Mouse (Mus musculus): ENCODE data around the gene Serpina11. TPM values are rescaled to one million over a fixed set of nuclear protein-coding genes. Genes with fewer than 3 reads are reported as not detected.

The Serpina11 gene
- polyA plus RNA-seq, 1 experiment from 2014 or later = 2.7 TPM

GRCm38 (mm10) chr12:104000594-104000993 is 10.8 kb upstream of the Serpina11 start:
- Histone ChIP-seq H3K27me3 (replicated peaks; ENCODE audit: control insufficient read depth, insufficient read depth, low read length) (no peaks in the 10 kb centered on the region), H3K36me3 (ENCODE audit: control insufficient read depth, insufficient read depth, low read length) (no peaks in the 10 kb centered on the region), H3K4me1 (replicated peaks; ENCODE audit: control insufficient read depth, insufficient read depth, low read length) (no peaks in the 10 kb centered on the region), H3K9me3 (ENCODE audit: control insufficient read depth, low read length) (peaks cover 3% of the 10 kb centered on the region; the same call in 1 of the 2 replicates), H3K4me3 (ENCODE audit: low read depth, low read length) (no peak overlapping the region), H3K27ac (ENCODE audit: low read depth, low read length) (no peak overlapping the region), H3K4me2 (no peak overlapping the region), H3K9ac (ENCODE audit: low read depth, low read length) (no peak overlapping the region)
- DNase-seq (ENCODE audit: low spot score) (no peak), ATAC-seq (replicated peaks; ENCODE audit: low FRiP score) (no peak)
- 83% methylated on average over 3 of the region's 3 CpGs for WGBS

- H3K27me3 ChIP-seq (replicated peaks; ENCODE audit: control insufficient read depth, insufficient read depth, low read length) = no peaks in the 10 kb centered on the region
- no peaks in the 10 kb centered on the region for H3K4me1 ChIP-seq (replicated peaks; ENCODE audit: control insufficient read depth, insufficient read depth, low read length)
- no peak overlapping the region for H3K4me2 ChIP-seq
- no peak overlapping the region for H3K4me3 ChIP-seq (ENCODE audit: low read depth, low read length)
- no peak overlapping the region for H3K27ac ChIP-seq (ENCODE audit: low read depth, low read length)
- WGBS = 87% methylated on average over 8 of the region's 8 CpGs
- H3K9ac ChIP-seq (ENCODE audit: low read depth, low read length) = no peak overlapping the region
- DNase-seq (ENCODE audit: low spot score) (no peak), ATAC-seq (replicated peaks; ENCODE audit: low FRiP score) (no peak)
- no peaks in the 10 kb centered on the region for H3K36me3 ChIP-seq (ENCODE audit: control insufficient read depth, insufficient read depth, low read length)
- peaks cover 2% of the 10 kb centered on the region; the same call in 1 of the 2 replicates for H3K9me3 ChIP-seq (ENCODE audit: control insufficient read depth, low read length)
Measured at GRCm38 (mm10) chr12:103999611-104000010, 9.9 kb upstream of the Serpina11 start.

- 63% methylated on average over 2 of the region's 2 CpGs for WGBS
- H3K36me3 ChIP-seq (ENCODE audit: control insufficient read depth, insufficient read depth, low read length) = no peaks in the 10 kb centered on the region
- no peak overlapping the region for H3K27ac ChIP-seq (ENCODE audit: low read depth, low read length)
- H3K27me3 ChIP-seq (replicated peaks; ENCODE audit: control insufficient read depth, insufficient read depth, low read length) = no peaks in the 10 kb centered on the region
- H3K4me1 ChIP-seq (replicated peaks; ENCODE audit: control insufficient read depth, insufficient read depth, low read length) = no peaks in the 10 kb centered on the region
- H3K9me3 ChIP-seq (ENCODE audit: control insufficient read depth, low read length) = no peaks in the 10 kb centered on the region
- no peak for DNase-seq (ENCODE audit: low spot score)
- H3K9ac ChIP-seq (ENCODE audit: low read depth, low read length) = no peak overlapping the region
- H3K4me3 ChIP-seq (ENCODE audit: low read depth, low read length) = no peak overlapping the region
- no peak overlapping the region for H3K4me2 ChIP-seq
- no peak for ATAC-seq (replicated peaks; ENCODE audit: low FRiP score)
Measured at GRCm38 (mm10) chr12:103996513-103996912, 6.8 kb upstream of the Serpina11 start.

GRCm38 (mm10) chr12:103995292-103996072 is 5.7 kb upstream of the Serpina11 start:
- Histone ChIP-seq H3K27ac (ENCODE audit: low read depth, low read length) (no peak overlapping the region), H3K27me3 (replicated peaks; ENCODE audit: control insufficient read depth, insufficient read depth, low read length) (no peaks in the 10 kb centered on the region), H3K4me1 (replicated peaks; ENCODE audit: control insufficient read depth, insufficient read depth, low read length) (no peaks in the 10 kb centered on the region), H3K4me3 (ENCODE audit: low read depth, low read length) (no peak overlapping the region), H3K9ac (ENCODE audit: low read depth, low read length) (no peak overlapping the region), H3K36me3 (ENCODE audit: control insufficient read depth, insufficient read depth, low read length) (no peaks in the 10 kb centered on the region), H3K9me3 (ENCODE audit: control insufficient read depth, low read length) (no peaks in the 10 kb centered on the region), H3K4me2 (no peak overlapping the region)
- ATAC-seq (replicated peaks; ENCODE audit: low FRiP score) (no peak), DNase-seq (ENCODE audit: low spot score) (no peak)
- WGBS = 40% methylated on average over 5 of the region's 5 CpGs

GRCm38 (mm10) chr12:103992945-103993344 is 3.2 kb upstream of the Serpina11 start:
- Histone ChIP-seq H3K9ac (ENCODE audit: low read depth, low read length) (no peak overlapping the region), H3K9me3 (ENCODE audit: control insufficient read depth, low read length) (no peaks in the 10 kb centered on the region), H3K4me2 (no peak overlapping the region), H3K4me1 (replicated peaks; ENCODE audit: control insufficient read depth, insufficient read depth, low read length) (no peaks in the 10 kb centered on the region), H3K27ac (ENCODE audit: low read depth, low read length) (no peak overlapping the region), H3K36me3 (ENCODE audit: control insufficient read depth, insufficient read depth, low read length) (no peaks in the 10 kb centered on the region), H3K27me3 (replicated peaks; ENCODE audit: control insufficient read depth, insufficient read depth, low read length) (no peaks in the 10 kb centered on the region), H3K4me3 (ENCODE audit: low read depth, low read length) (no peak overlapping the region)
- DNase-seq (ENCODE audit: low spot score) (no peak), ATAC-seq (replicated peaks; ENCODE audit: low FRiP score) (no peak)
- WGBS = 64% methylated on average over 7 of the region's 7 CpGs

- no peaks in the 10 kb centered on the region for H3K36me3 ChIP-seq (ENCODE audit: control insufficient read depth, insufficient read depth, low read length)
Measured at GRCm38 (mm10) chr12:103989514-103989767, 316 bp downstream of the Serpina11 start.

GRCm38 (mm10) chr12:103988754-103989513 is 823 bp downstream of the Serpina11 start:
- ATAC-seq (replicated peaks; ENCODE audit: low FRiP score) = peak; percentile 57

More at GRCm38 (mm10) chr12:103989514-103989767, 316 bp downstream of the Serpina11 start:
- ATAC-seq (replicated peaks; ENCODE audit: low FRiP score) (no peak), DNase-seq (ENCODE audit: low spot score) (no peak)
- Histone ChIP-seq H3K4me2 (no peak overlapping the region), H3K9me3 (ENCODE audit: control insufficient read depth, low read length) (no peaks in the 10 kb centered on the region), H3K4me1 (replicated peaks; ENCODE audit: control insufficient read depth, insufficient read depth, low read length) (no peaks in the 10 kb centered on the region), H3K4me3 (ENCODE audit: low read depth, low read length) (no peak overlapping the region), H3K27ac (ENCODE audit: low read depth, low read length) (peak overlapping the region; percentile 30), H3K9ac (ENCODE audit: low read depth, low read length) (no peak overlapping the region), H3K27me3 (replicated peaks; ENCODE audit: control insufficient read depth, insufficient read depth, low read length) (no peaks in the 10 kb centered on the region)
- 67% methylated on average over 2 of the region's 2 CpGs for WGBS

GRCm38 (mm10) chr12:103985868-103986267 is 3.9 kb downstream of the Serpina11 start:
- Histone ChIP-seq H3K27ac (ENCODE audit: low read depth, low read length) (no peak overlapping the region), H3K4me3 (ENCODE audit: low read depth, low read length) (no peak overlapping the region), H3K9ac (ENCODE audit: low read depth, low read length) (no peak overlapping the region), H3K36me3 (ENCODE audit: control insufficient read depth, insufficient read depth, low read length) (no peaks in the 10 kb centered on the region), H3K9me3 (ENCODE audit: control insufficient read depth, low read length) (no peaks in the 10 kb centered on the region), H3K4me2 (no peak overlapping the region), H3K27me3 (replicated peaks; ENCODE audit: control insufficient read depth, insufficient read depth, low read length) (no peaks in the 10 kb centered on the region), H3K4me1 (replicated peaks; ENCODE audit: control insufficient read depth, insufficient read depth, low read length) (no peaks in the 10 kb centered on the region)
- DNase-seq (ENCODE audit: low spot score) (no peak), ATAC-seq (replicated peaks; ENCODE audit: low FRiP score) (no peak)
- 64% methylated on average over 5 of the region's 5 CpGs for WGBS

More at GRCm38 (mm10) chr12:103988754-103989513, 823 bp downstream of the Serpina11 start:
- H3K27me3 ChIP-seq (replicated peaks; ENCODE audit: control insufficient read depth, insufficient read depth, low read length) = no peaks in the 10 kb centered on the region
- no peak overlapping the region for H3K9ac ChIP-seq (ENCODE audit: low read depth, low read length)
- H3K4me2 ChIP-seq = no peak overlapping the region
- H3K27ac ChIP-seq (ENCODE audit: low read depth, low read length) = peak overlapping the region; percentile 38
- peak; percentile 35 for DNase-seq (ENCODE audit: low spot score)
- H3K4me3 ChIP-seq (ENCODE audit: low read depth, low read length) = no peak overlapping the region
- 38% methylated on average over 14 of the region's 14 CpGs for WGBS
- no peaks in the 10 kb centered on the region for H3K9me3 ChIP-seq (ENCODE audit: control insufficient read depth, low read length)
- no peaks in the 10 kb centered on the region for H3K4me1 ChIP-seq (replicated peaks; ENCODE audit: control insufficient read depth, insufficient read depth, low read length)
- H3K36me3 ChIP-seq (ENCODE audit: control insufficient read depth, insufficient read depth, low read length) = no peaks in the 10 kb centered on the region

GRCm38 (mm10) chr12:103984935-103985334 is 4.8 kb downstream of the Serpina11 start:
- DNase-seq (ENCODE audit: low spot score) = no peak
- H3K4me3 ChIP-seq (ENCODE audit: low read depth, low read length) = no peak overlapping the region

More at GRCm38 (mm10) chr12:103984935-103985334, 4.8 kb downstream of the Serpina11 start:
- no peaks in the 10 kb centered on the region for H3K4me1 ChIP-seq (replicated peaks; ENCODE audit: control insufficient read depth, insufficient read depth, low read length)
- no peaks in the 10 kb centered on the region for H3K9me3 ChIP-seq (ENCODE audit: control insufficient read depth, low read length)
- H3K4me2 ChIP-seq = no peak overlapping the region
- WGBS = 60% methylated on average over 4 of the region's 4 CpGs
- H3K9ac ChIP-seq (ENCODE audit: low read depth, low read length) = no peak overlapping the region
- no peaks in the 10 kb centered on the region for H3K36me3 ChIP-seq (ENCODE audit: control insufficient read depth, insufficient read depth, low read length)
- H3K27me3 ChIP-seq (replicated peaks; ENCODE audit: control insufficient read depth, insufficient read depth, low read length) = no peaks in the 10 kb centered on the region
- H3K27ac ChIP-seq (ENCODE audit: low read depth, low read length) = no peak overlapping the region
- ATAC-seq (replicated peaks; ENCODE audit: low FRiP score) = no peak

All from liver, embryonic 11.5 days (tissue).